Mouse (Mus musculus) C2C12 (cell line): Measurements from ENCODE around the gene Zfp26. TPM values are rescaled to one million over a fixed set of nuclear protein-coding genes. Genes with fewer than 3 reads are reported as not detected.

Experiments
- H3K27me3 ChIP-seq: one replicate; pipeline ENCODE4 v1.6.1; 2011; ENCODE audit not compliant: control insufficient read depth, insufficient read depth, insufficient read length
- H3K36me3 ChIP-seq: one replicate; pipeline ENCODE4 v1.6.1; 2011; ENCODE audit not compliant: control insufficient read depth, insufficient read depth
- H3K4me3 ChIP-seq: one replicate; pipeline ENCODE4 v1.5.1; 2011; ENCODE audit warnings: mild to moderate bottlenecking, control low read depth; ENCODE audit not compliant: poor library complexity, insufficient read depth, severe bottlenecking
- H3K79me2 ChIP-seq: one replicate; pipeline ENCODE4 v1.6.1; 2011; ENCODE audit not compliant: control insufficient read depth, insufficient read depth
- H3K79me3 ChIP-seq: one replicate; pipeline ENCODE4 v1.6.1; 2011; ENCODE audit warnings: low read depth, control low read depth
- H3ac ChIP-seq: one replicate; pipeline ENCODE3; 2011; ENCODE audit warnings: low read depth; ENCODE audit not compliant: control insufficient read depth, insufficient read length
- CEBPB ChIP-seq: IDR thresholded peaks from one replicate; pipeline ENCODE4 v1.6.1; 2011; ENCODE audit warnings: low read depth, mild to moderate bottlenecking, control low read depth, moderate library complexity
- MYOG ChIP-seq: IDR thresholded peaks from one replicate; pipeline ENCODE4 v1.6.1; 2011; ENCODE audit not compliant: control insufficient read depth, insufficient read length; ENCODE audit errors: extremely low read depth
- USF1 ChIP-seq: IDR thresholded peaks from one replicate; pipeline ENCODE4 v1.6.1; 2011; ENCODE audit warnings: low read depth, mild to moderate bottlenecking, control low read depth, moderate library complexity
- polyA plus RNA-seq: library from polyadenylated mRNA; unstranded; fragments of >200 nt; fragmentation: generic; extraction: Trizol; gene quantifications from one replicate; pipeline ENCODE4 v1.2.1, GENCODE M21; 2012; ENCODE audit warnings: missing spikeins

Gene Zfp26
- polyA plus RNA-seq, 1 experiment: 1.9 TPM

DNA sequence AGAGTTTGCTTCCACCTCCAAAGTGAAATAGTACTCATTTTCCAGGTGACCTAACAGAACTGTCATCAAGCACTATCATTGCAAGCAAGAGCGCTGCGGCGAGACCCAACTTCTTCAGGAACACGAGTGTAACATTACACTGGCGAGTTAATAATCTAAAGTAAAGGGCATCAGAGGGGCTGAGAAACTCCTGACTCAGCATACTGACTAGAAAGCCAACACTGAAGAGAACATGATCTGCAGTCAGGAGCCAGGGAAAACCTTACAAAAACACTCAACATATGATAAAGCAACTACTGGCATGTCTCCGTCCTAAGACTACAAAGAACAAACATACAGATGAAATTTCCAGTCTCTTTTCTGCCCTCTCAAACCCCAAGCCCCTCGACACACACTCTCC lies 76.3 kb downstream of the Zfp26 start:
- Histone ChIP-seq H3K79me3 (peaks cover 20% of the 10 kb centered on the region), H3K36me3 (no peaks in the 10 kb centered on the region), H3K27me3 (no peaks in the 10 kb centered on the region), H3K79me2 (peaks cover 40% of the 10 kb centered on the region), H3K4me3 (no peak overlapping the region), H3ac (no peak overlapping the region)
- TF ChIP-seq USF1 (no peak), CEBPB (no peak), MYOG (no peak)

Other genes with a start within 250 kb of the Zfp26 start
- gene Olfr871, start 248.0 kb downstream of the Zfp26 start, polyA plus RNA-seq: not detected
- gene Olfr872, start 223.0 kb downstream of the Zfp26 start, polyA plus RNA-seq: not detected
- gene Olfr39, start 177.8 kb downstream of the Zfp26 start, polyA plus RNA-seq: not detected
- gene Olfr873, start 161.6 kb downstream of the Zfp26 start, polyA plus RNA-seq: not detected
- gene Olfr18, start 124.1 kb downstream of the Zfp26 start, polyA plus RNA-seq: not detected
- gene Zfp560, start 75.0 kb downstream of the Zfp26 start, polyA plus RNA-seq: 17.5 TPM
- gene Zfp426, start 32.6 kb upstream of the Zfp26 start, polyA plus RNA-seq: 5.1 TPM
- 7.5 TPM for gene Zfp266, start 61.3 kb upstream of the Zfp26 start, polyA plus RNA-seq
- gene Zfp846, start 121.1 kb upstream of the Zfp26 start, polyA plus RNA-seq: 2.7 TPM
- gene Ubl5, start 182.7 kb upstream of the Zfp26 start, polyA plus RNA-seq: 566 TPM
- 7.9 TPM for gene Fbxl12, start 184.6 kb upstream of the Zfp26 start, polyA plus RNA-seq
- 55.5 TPM for gene Pin1, start 191.9 kb upstream of the Zfp26 start, polyA plus RNA-seq